Mouse (Mus musculus): ENCODE measurements around the gene Iars.

Iars gene

GRCm38 (mm10) chr13:49681351-49682232, at the start of gene Iars:
TSS of gene Iars (plus strand) at chr13:49682100.
- peak; percentile 100 for DNase-seq

GRCm38 (mm10) chr13:49639965-49640364, 41.9 kb upstream of the Iars start:
- DNase-seq, result no peak

GRCm38 (mm10) chr13:49642650-49643049, 39.2 kb upstream of the Iars start:
- DNase-seq, result no peak

GRCm38 (mm10) chr13:49643669-49644362, 38.1 kb upstream of the Iars start:
- no peak for DNase-seq

GRCm38 (mm10) chr13:49644731-49645529, 37.0 kb upstream of the Iars start:
- DNase-seq, result peak; percentile 92

- no peak for DNase-seq
Measured at GRCm38 (mm10) chr13:49646019-49646418, 35.9 kb upstream of the Iars start.

GRCm38 (mm10) chr13:49651136-49651535, 30.8 kb upstream of the Iars start:
- no peak for DNase-seq

- no peak for DNase-seq
Measured at GRCm38 (mm10) chr13:49651781-49652351, 30.0 kb upstream of the Iars start.

GRCm38 (mm10) chr13:49652481-49653179, 29.3 kb upstream of the Iars start, which contains the start of the genes Cenpp and Nol8:
TSS of gene Cenpp (minus strand) at chr13:49652785.
TSS of gene Nol8 (plus strand) at chr13:49653078.
- peak; percentile 100 for DNase-seq

GRCm38 (mm10) chr13:49653180-49653541, 28.7 kb upstream of the Iars start:
- DNase-seq, result no peak

- DNase-seq, result peak; percentile 35
Measured at GRCm38 (mm10) chr13:49677793-49678192, 4.1 kb upstream of the Iars start.

- peak; percentile 42 for DNase-seq
Measured at GRCm38 (mm10) chr13:49682233-49682846, 440 bp downstream of the Iars start.

- peak; percentile 79 for DNase-seq
Measured at GRCm38 (mm10) chr13:49684266-49684665, 2.4 kb downstream of the Iars start.

GRCm38 (mm10) chr13:49691056-49691455, 9.2 kb downstream of the Iars start:
- no peak for DNase-seq

- DNase-seq, result peak; percentile 28
Measured at GRCm38 (mm10) chr13:49703216-49703779, 21.4 kb downstream of the Iars start.

GRCm38 (mm10) chr13:49706032-49706690, 24.3 kb downstream of the Iars start:
- no peak for DNase-seq

GRCm38 (mm10) chr13:49708311-49708710, 26.4 kb downstream of the Iars start:
- no peak for DNase-seq

- no peak for DNase-seq
Measured at GRCm38 (mm10) chr13:49712047-49712721, 30.3 kb downstream of the Iars start.

- DNase-seq, result peak; percentile 56
Measured at GRCm38 (mm10) chr13:49719310-49719709, 37.4 kb downstream of the Iars start.

GRCm38 (mm10) chr13:49736430-49736829, 54.5 kb downstream of the Iars start:
- DNase-seq, result peak; percentile 64

All from heart, adult 11 months (tissue).